Mouse (Mus musculus) heart, postnatal 0 days (tissue): ENCODE measurements around the gene Metrn. TPM values are rescaled to one million over a fixed set of nuclear protein-coding genes. Genes with fewer than 3 reads are reported as not detected.
"Not testable (repeated sequence)": the region's sequence is repeated elsewhere in the genome, so short reads cannot be mapped to it uniquely, and the experiment has no call there.

Experiments used
- ATAC-seq: fragments of 200-750 bp; cut with Nextera tagmentation; 2 replicates; pipeline ENCODE4 v1.8.0; 2017; ENCODE audit warnings: low read depth, moderate number of reproducible peaks, moderate library complexity; ENCODE audit not compliant: insufficient read depth
- DNase-seq: peaks from one replicate; pipeline ENCODE4 v3.0.0-alpha.2; 2016; ENCODE audit warnings: low spot score
- H3K27ac ChIP-seq: fragments of 300-500 bp; sonication (generic); 2 replicates; pipeline ENCODE4 v1.5.1; 2014; ENCODE audit warnings: low read depth, mild to moderate bottlenecking
- H3K27me3 ChIP-seq: fragments of 300-500 bp; sonication (generic); 2 replicates; pipeline ENCODE4 v1.6.1; 2014; ENCODE audit warnings: low read length, mixed read lengths; ENCODE audit not compliant: control insufficient read depth, insufficient read depth
- H3K36me3 ChIP-seq: fragments of 300-500 bp; sonication (generic); replicated peaks from 2 replicates; pipeline ENCODE4 v1.6.1; 2014; ENCODE audit warnings: low read length, mixed read lengths; ENCODE audit not compliant: control insufficient read depth, insufficient read depth
- H3K4me1 ChIP-seq: fragments of 300-500 bp; sonication (generic); 2 replicates; pipeline ENCODE4 v1.6.1; 2014; ENCODE audit warnings: antibody characterized with exemption; ENCODE audit not compliant: control insufficient read depth, insufficient read depth
- H3K4me2 ChIP-seq: fragments of 300-500 bp; sonication (generic); 2 replicates; pipeline ENCODE4 v1.6.1; 2014; ENCODE audit warnings: low read depth, mild to moderate bottlenecking, low read length, moderate library complexity
- H3K4me3 ChIP-seq: fragments of 300-500 bp; sonication (generic); 2 replicates; pipeline ENCODE4 v1.5.1; 2014; ENCODE audit warnings: low read depth, low read length
- H3K9ac ChIP-seq: fragments of 300-500 bp; sonication (generic); replicated peaks from 2 replicates; pipeline ENCODE4 v1.6.1; 2014; ENCODE audit warnings: low read depth, low read length, mixed read lengths
- H3K9me3 ChIP-seq: fragments of 300-500 bp; sonication (generic); replicated peaks from 2 replicates; pipeline ENCODE4 v1.6.1; 2016; ENCODE audit warnings: low read length; ENCODE audit not compliant: control insufficient read depth
- CTCF ChIP-seq: IDR thresholded peaks from 2 replicates; pipeline ENCODE4 v1.5.1; 2016; ENCODE audit warnings: antibody characterized with exemption, control low read depth, low read depth
- EP300 ChIP-seq: IDR thresholded peaks from 2 replicates; pipeline ENCODE4 v1.6.1; 2016; ENCODE audit warnings: antibody characterized with exemption, low read depth
- WGBS: fragments of 180-500 bp; shearing (Covaris S2); extraction: QIAGEN DNeasy Blood & Tissue Kit; methylation state at CpG from one replicate; pipeline ENCODE4 v1.1.7; 2014; 5-methylcytosine and 5-hydroxymethylcytosine counted together
- polyA plus RNA-seq: library from polyadenylated mRNA; unstranded; fragments of >200 nt; fragmentation: Nextera tagmentation; extraction: Ambion mirVana; gene quantifications from 2 replicates; pipeline ENCODE4 v1.2.1, GENCODE M21; 2015
- total RNA-seq: library from RNA; depleted of rRNA; stranded (reverse); fragments of >200 nt; gene quantifications from 2 replicates; pipeline ENCODE4 v1.2.3, GENCODE M21; 2014; ENCODE audit warnings: low replicate concordance

Gene Metrn
- total and polyA plus RNA-seq, 2 experiments from 2014 or later = 18.2 to 75.3 TPM

DNA sequence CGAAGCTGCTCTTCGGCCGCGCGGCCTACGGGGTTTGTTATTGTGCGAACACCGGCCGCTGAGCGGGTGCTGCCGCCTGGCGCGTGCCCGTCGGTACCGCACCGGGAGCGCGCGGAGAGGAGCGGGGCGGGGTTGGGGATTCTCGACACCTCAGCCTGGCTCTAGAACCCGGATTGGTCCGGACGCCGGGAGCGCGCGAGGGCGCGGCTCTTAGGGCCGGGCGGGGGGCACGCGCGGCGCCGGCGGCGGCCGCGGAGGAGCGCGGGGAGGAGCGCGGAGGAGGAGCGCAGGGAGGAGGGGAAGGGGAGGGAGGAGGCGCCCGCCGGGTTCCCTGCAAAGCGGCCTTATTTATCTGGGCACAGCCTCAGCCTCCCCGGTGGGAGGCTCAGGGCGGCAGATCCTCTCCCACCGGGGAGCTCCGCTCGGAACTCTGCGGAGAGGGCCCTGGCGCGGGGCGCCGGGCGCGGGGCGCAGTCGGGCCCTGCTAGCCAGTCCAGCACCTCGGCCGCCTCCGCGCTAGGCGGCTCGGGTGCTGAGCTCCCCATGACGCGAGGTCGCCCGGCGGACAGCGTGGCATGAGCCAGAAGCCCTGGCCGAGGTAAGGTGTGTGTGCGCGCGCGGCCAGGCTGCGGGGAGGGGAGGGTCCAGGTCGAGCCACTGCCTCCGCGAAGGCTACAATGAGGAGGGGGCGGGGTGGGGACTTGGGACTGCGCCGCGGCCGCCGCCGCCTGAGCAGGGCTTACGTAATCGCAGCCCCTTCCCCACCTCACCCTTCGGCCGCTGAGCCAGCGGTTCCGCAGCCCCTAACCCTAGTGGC lies 12.1 kb upstream of the Metrn start, which contains the start of gene Fbxl16:
Gene Fbxl16, plus strand, starts transcription at position 297 of the 817 bp plus-strand sequence.
- H3K4me3 ChIP-seq = peak within 1 kb of the TSS; percentile 57

GRCm38 (mm10) chr17:25808028-25808427 lies 11.1 kb upstream of the Metrn start:
- H3K27ac ChIP-seq = no peak overlapping the region
- ATAC-seq (no peak), DNase-seq (no peak)
- no peaks in the 10 kb centered on the region for H3K36me3 ChIP-seq
- no peaks in the 10 kb centered on the region for H3K9me3 ChIP-seq
- H3K9ac ChIP-seq = no peak overlapping the region
- H3K4me2 ChIP-seq = no peak overlapping the region
- no peak overlapping the region for H3K4me3 ChIP-seq
- TF ChIP-seq EP300 (no peak), CTCF (no peak)
- peaks cover 6% of the 10 kb centered on the region; the same call in 1 of the 2 replicates for H3K4me1 ChIP-seq
- 39% methylated on average over 5 of the region's 5 CpGs for WGBS
- peaks cover 54% of the 10 kb centered on the region for H3K27me3 ChIP-seq

More for the DNA sequence above, 12.1 kb upstream of the Metrn start, which contains the start of gene Fbxl16:
- peaks cover 6% of the 10 kb centered on the region; the same call in 1 of the 2 replicates for H3K4me1 ChIP-seq
- no peak within 1 kb of the TSS for H3K27ac ChIP-seq
- H3K4me2 ChIP-seq = peak within 1 kb of the TSS; percentile 89
- DNase-seq (no peak), ATAC-seq (peak; percentile 52)
- no peaks in the 10 kb centered on the region for H3K9me3 ChIP-seq
- under 1% methylated on average over 75 of the region's 100 CpGs for WGBS
- peaks cover 59% of the 10 kb centered on the region for H3K27me3 ChIP-seq
- H3K9ac ChIP-seq = peak within 1 kb of the TSS; percentile 32
- 0 out of 2 replicates have a peak, but pooled peaks have one; percentile 7 for TF ChIP-seq CTCF
- TF ChIP-seq EP300 = no peak
- no peaks in the 10 kb centered on the region for H3K36me3 ChIP-seq

GRCm38 (mm10) chr17:25807452-25807851 lies 10.5 kb upstream of the Metrn start:
- 48% methylated on average over 2 of the region's 2 CpGs for WGBS
- not testable (repeated sequence) for H3K4me2 ChIP-seq, H3K4me1 ChIP-seq, H3K9me3 ChIP-seq, H3K27ac ChIP-seq, H3K9ac ChIP-seq, ATAC-seq, DNase-seq, H3K4me3 ChIP-seq, H3K36me3 ChIP-seq
- peaks cover 48% of the 10 kb centered on the region for H3K27me3 ChIP-seq

DNA sequence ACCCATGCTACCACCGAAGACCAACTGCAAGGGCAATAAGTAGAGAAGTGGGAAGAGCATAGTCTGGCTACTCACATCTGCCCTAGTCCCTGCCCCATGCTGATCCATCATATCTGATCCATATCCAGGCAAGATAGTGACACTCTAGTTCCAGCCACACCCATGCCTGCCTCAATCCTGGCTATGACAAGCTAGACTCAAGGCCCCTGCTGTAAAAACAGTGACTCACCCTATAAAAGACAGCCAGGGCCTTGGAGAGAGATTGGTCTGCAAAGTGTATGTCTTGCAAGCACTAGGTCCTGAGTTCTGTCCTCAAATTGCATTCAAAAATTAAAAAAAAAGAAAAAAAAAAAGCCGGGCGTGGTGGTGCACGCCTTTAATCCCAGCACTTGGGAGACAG lies 9.6 kb upstream of the Metrn start:
- Histone ChIP-seq H3K4me3 (no peak overlapping the region), H3K9ac (no peak overlapping the region), H3K9me3 (no peaks in the 10 kb centered on the region), H3K27ac (no peak overlapping the region), H3K4me2 (no peak overlapping the region), H3K4me1 (peaks cover 6% of the 10 kb centered on the region; the same call in 1 of the 2 replicates), H3K27me3 (peaks cover 40% of the 10 kb centered on the region), H3K36me3 (no peaks in the 10 kb centered on the region)
- TF ChIP-seq EP300 (no peak), CTCF (no peak)
- WGBS = 89% methylated on average over 4 of the region's 4 CpGs
- DNase-seq = no peak
- no peak for ATAC-seq

GRCm38 (mm10) chr17:25802825-25803517 lies 6.0 kb upstream of the Metrn start:
- ATAC-seq (peak; percentile 89), DNase-seq (peak; percentile 63)
- Histone ChIP-seq H3K4me2 (no peak overlapping the region), H3K4me1 (no peaks in the 10 kb centered on the region), H3K9me3 (no peaks in the 10 kb centered on the region), H3K9ac (no peak overlapping the region), H3K36me3 (no peaks in the 10 kb centered on the region), H3K4me3 (no peak overlapping the region), H3K27ac (no peak overlapping the region), H3K27me3 (peaks cover 7% of the 10 kb centered on the region)
- TF ChIP-seq CTCF (no peak), EP300 (no peak)
- 8% methylated on average over 10 of the region's 10 CpGs for WGBS
